In genomic region chr8:104907111-104907510, GRCm38 (mm10) we compare ENCODE assay signal across 22 mouse cellular contexts. TPM values are rescaled to one million over a fixed set of nuclear protein-coding genes. Genes with fewer than 3 reads are reported as not detected.
"Had no signal": no experiment of that assay in that cellular context is flagged by ENCODE, and none has a peak within 500 bp of the region (broad histone marks: within the 10 kb centered on the region; RNA-seq: fewer than 3 reads in every experiment).

No protein-coding gene starts in this region.

- ATAC-seq: liver, postnatal 0 days; lung, postnatal 0 days; midbrain, embryonic 13.5 days; midbrain, embryonic 15.5 days had no signal

- H3K4me1 ChIP-seq: lung, embryonic 15.5 days; megakaryocyte, embryonic 14.5 days; midbrain, embryonic 13.5 days; midbrain, embryonic 15.5 days; neural tube, embryonic 12.5 days; stomach, embryonic 15.5 days had no signal

- H3K27me3 ChIP-seq: lung, embryonic 15.5 days; megakaryocyte, embryonic 14.5 days; midbrain, embryonic 13.5 days; midbrain, embryonic 15.5 days; neural tube, embryonic 12.5 days; stomach, embryonic 15.5 days had no signal

- H3K27ac ChIP-seq: lung, embryonic 15.5 days; macrophage; midbrain, embryonic 13.5 days; midbrain, embryonic 15.5 days; neural tube, embryonic 12.5 days; stomach, embryonic 15.5 days; stomach, postnatal 0 days had no signal

- H3K9ac ChIP-seq: liver, postnatal 0 days; lung, embryonic 15.5 days; midbrain, embryonic 13.5 days; midbrain, embryonic 15.5 days; neural tube, embryonic 12.5 days; stomach, embryonic 15.5 days had no signal

- H3K4me2 ChIP-seq: lung, embryonic 15.5 days; midbrain, embryonic 11.5 days; midbrain, embryonic 13.5 days; midbrain, embryonic 15.5 days; neural tube, embryonic 12.5 days; stomach, embryonic 15.5 days had no signal

- H3K4me3 ChIP-seq: lung, embryonic 15.5 days; megakaryocyte, embryonic 14.5 days; midbrain, embryonic 13.5 days; midbrain, embryonic 15.5 days; neural tube, embryonic 12.5 days; stomach, embryonic 15.5 days had no signal

- H3K9me3 ChIP-seq: lung, embryonic 15.5 days; megakaryocyte, embryonic 14.5 days; midbrain, embryonic 13.5 days; midbrain, embryonic 15.5 days; neural tube, embryonic 12.5 days; stomach, embryonic 15.5 days had no signal

- H3K36me3 ChIP-seq: lung, embryonic 15.5 days; midbrain, embryonic 13.5 days; midbrain, embryonic 15.5 days; neural tube, embryonic 12.5 days; stomach, embryonic 15.5 days had no signal

- DNase-seq: liver, postnatal 0 days; lung, adult 2 months; lung, postnatal 14 days; lung, postnatal 36 days; right cerebral cortex, postnatal 14 days; thymus, adult 2 months; thymus, postnatal 25 days; thymus, postnatal 4 days had no signal

RNA-seq across cellular contexts. Expression of gene Ces2e, which starts 18.9 kb away (rescaled TPM):
- polyA plus RNA-seq: macrophage; midbrain, embryonic 11.5 days; midbrain, embryonic 13.5 days; midbrain, embryonic 15.5 days; midbrain, postnatal 0 days; neural tube, embryonic 12.5 days; neural tube, embryonic 14.5 days had no signal

RNA-seq across cellular contexts. Expression of gene Ces2f, which starts 40.0 kb away (rescaled TPM):
- polyA plus RNA-seq: liver, postnatal 0 days; lung, embryonic 15.5 days; lung, postnatal 0 days; macrophage; midbrain, embryonic 11.5 days; midbrain, embryonic 13.5 days; midbrain, embryonic 15.5 days; midbrain, postnatal 0 days; neural tube, embryonic 12.5 days; neural tube, embryonic 14.5 days; spleen, adult 2 months; testis, adult 2 months had no signal

RNA-seq across cellular contexts. Expression of gene Ces2g, which starts 54.4 kb away (rescaled TPM):
- polyA plus RNA-seq: macrophage; midbrain, embryonic 13.5 days; midbrain, embryonic 15.5 days; neural tube, embryonic 12.5 days; neural tube, embryonic 14.5 days had no signal
